Mouse (Mus musculus) gastrocnemius, adult 2 months (tissue): Measurements from ENCODE around the gene Trank1. TPM values are rescaled to one million over a fixed set of nuclear protein-coding genes. Genes with fewer than 3 reads are reported as not detected.

Experiments used
- DNase-seq: peaks from one replicate; pipeline ENCODE4 v3.0.0; 2022
- H3K27ac ChIP-seq: fragments of 200-600 bp; 2 replicates; pipeline ENCODE4 v1.8.1; 2022; ENCODE audit warnings: mild to moderate bottlenecking
- H3K4me3 ChIP-seq: fragments of 200-600 bp; 2 replicates; pipeline ENCODE4 v1.8.1; 2022; ENCODE audit warnings: mild to moderate bottlenecking, moderate library complexity
- CTCF ChIP-seq: fragments of 200-600 bp; IDR thresholded peaks from 2 replicates; pipeline ENCODE4 v1.8.1; 2022; ENCODE audit warnings: antibody characterized with exemption, mild to moderate bottlenecking, moderate library complexity
- intact Hi-C: fragments of 180-260 bp; cut with DNase I; formaldehyde crosslinking; loops from one replicate; pipeline ENCODE4 v1.15.1; 2025
- total RNA-seq, 2 experiments: library from RNA; stranded (reverse); gene quantifications; 2 replicates each; pipeline ENCODE4 v1.2.3; 2021

Trank1 gene
- total RNA-seq, 2 experiments from 2014 or later = not detected

DNA sequence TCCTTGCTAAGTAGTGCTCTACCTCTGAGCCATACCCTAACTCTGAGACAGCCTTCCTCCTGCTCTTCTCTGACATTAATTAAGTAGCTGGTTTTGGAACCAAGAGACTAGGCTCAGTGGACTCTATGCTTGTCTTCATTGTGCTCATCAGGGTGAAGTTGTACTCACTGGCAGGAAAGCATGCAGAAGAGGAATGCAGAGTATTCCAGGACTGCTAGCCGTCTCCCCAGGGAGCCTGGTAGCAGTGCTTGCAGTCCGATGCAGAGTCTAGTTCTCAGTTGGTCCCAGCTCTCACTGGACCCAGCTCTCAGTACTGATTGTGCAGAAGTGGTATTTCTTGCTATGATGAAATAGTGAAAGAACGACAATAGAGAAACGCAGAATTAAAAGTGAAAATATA is 43.5 kb downstream of the Trank1 start:
- Histone ChIP-seq H3K27ac (no peak overlapping the region), H3K4me3 (no peak overlapping the region)
- TF ChIP-seq CTCF = no peak
- intact Hi-C loops = no loop called here
- no peak for DNase-seq

DNA sequence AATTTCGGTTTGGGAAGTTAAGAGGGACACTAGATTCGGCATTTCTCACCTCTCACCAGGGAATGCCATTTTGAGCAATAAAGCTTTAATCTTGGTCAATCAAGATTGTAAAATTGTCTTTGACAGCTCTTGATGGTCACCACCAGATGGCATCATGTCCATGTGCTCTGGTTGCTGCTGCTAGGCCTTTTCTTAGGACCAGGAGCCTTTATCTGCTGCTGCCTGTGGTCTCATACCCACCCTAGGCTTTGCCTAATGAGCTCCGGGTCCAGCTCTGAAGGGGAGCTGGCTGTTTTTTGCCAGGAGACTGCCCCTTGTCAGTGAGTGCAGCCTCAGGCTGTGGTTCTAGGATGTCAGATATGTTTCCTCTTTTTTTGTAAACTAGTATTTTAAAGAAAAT is 44.8 kb downstream of the Trank1 start:
- peak; percentile 63 for TF ChIP-seq CTCF
- intact Hi-C loops = loop anchor here (1.0 kb wide), 1 partner anchor 123 kb away; no protein-coding TSS in a partner anchor
- Histone ChIP-seq H3K27ac (no peak overlapping the region), H3K4me3 (no peak overlapping the region)
- DNase-seq = peak; percentile 32

DNA sequence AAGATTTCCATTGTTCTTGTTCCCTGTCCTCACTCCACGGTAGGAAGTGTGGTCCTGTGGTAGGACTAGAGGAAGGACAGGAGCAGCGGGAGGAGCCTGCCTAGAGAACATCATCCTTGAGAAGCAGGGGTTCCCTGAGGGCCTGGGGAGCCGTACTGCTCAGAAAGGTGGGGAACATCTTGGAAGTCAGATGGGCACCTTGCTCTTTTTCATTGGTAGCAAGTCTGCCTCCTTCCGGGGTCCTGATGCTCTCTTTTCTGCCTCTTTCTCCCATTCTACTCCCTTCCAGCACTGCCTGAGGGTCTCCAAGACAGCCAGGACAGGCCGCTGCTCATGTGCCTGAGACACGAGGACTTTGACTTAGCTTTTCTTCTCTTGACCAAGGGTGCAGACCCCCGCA is 52.1 kb downstream of the Trank1 start:
- Histone ChIP-seq H3K4me3 (no peak overlapping the region), H3K27ac (no peak overlapping the region)
- DNase-seq = no peak
- intact Hi-C loops = no loop called here
- no peak for TF ChIP-seq CTCF

DNA sequence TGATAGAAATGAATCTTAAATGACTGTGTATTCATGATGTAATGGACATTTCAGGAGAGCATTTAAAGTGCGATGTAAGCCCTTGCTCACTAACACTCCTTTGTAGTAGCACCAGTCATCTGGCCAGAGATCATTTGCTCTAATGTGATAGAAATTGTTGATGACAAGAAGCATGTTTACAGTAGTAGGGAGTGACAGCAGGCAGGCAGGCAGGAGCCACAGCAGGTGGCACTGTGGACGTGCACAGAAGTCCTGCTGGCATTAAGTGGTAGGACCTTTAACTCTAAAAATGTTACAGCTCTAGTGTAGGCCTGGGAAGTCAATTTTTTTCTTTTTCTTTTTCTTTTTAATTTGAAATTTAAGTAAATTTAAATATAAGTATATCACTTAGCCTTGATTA is 56.2 kb downstream of the Trank1 start:
- TF ChIP-seq CTCF = no peak
- H3K4me3 ChIP-seq = no peak overlapping the region
- intact Hi-C loops = no loop called here
- no peak for DNase-seq
- no peak overlapping the region for H3K27ac ChIP-seq

DNA sequence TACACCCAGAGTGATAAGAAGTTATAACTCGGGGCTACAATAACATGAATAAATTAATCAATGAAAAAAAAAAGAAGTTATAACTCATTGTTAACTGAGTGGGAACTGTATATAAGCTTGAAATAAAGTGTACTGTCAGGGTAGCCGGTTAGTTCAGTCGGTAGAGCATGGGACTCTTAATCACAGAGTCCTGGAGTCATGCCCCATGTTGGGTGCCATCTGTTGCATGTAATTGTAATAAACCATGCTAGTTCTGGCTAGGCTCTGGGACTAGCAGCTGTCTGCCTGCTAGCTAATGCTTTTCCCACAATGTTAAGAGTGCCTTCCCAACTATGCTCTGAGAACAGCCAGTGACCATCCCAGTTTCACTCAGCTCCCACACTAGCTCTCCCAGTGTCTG is 60.5 kb downstream of the Trank1 start:
- TF ChIP-seq CTCF = no peak
- intact Hi-C loops = no loop called here
- Histone ChIP-seq H3K27ac (no peak overlapping the region), H3K4me3 (no peak overlapping the region)
- DNase-seq = no peak

DNA sequence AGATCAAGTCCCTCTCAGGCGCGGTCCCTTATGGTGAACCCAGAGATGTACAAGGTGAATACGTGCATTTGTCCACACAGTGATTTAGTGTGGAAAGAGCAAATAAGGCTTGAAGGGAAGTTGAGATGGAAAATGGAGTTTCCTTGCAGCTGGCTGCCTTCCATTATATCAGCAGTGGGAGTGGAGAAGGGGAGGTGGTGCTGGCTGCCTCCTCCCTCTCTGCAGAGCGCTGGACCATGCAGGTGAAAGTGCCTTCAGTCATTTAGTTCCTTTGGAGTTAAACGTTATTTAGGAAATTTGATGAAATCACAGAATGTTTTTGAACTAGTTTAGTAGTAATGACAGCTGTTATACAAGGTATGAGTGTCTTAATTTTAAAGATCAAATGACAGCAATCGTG is 66.3 kb downstream of the Trank1 start:
- no peak overlapping the region for H3K4me3 ChIP-seq
- intact Hi-C loops = no loop called here
- no peak for DNase-seq
- no peak for TF ChIP-seq CTCF
- H3K27ac ChIP-seq = no peak overlapping the region

DNA sequence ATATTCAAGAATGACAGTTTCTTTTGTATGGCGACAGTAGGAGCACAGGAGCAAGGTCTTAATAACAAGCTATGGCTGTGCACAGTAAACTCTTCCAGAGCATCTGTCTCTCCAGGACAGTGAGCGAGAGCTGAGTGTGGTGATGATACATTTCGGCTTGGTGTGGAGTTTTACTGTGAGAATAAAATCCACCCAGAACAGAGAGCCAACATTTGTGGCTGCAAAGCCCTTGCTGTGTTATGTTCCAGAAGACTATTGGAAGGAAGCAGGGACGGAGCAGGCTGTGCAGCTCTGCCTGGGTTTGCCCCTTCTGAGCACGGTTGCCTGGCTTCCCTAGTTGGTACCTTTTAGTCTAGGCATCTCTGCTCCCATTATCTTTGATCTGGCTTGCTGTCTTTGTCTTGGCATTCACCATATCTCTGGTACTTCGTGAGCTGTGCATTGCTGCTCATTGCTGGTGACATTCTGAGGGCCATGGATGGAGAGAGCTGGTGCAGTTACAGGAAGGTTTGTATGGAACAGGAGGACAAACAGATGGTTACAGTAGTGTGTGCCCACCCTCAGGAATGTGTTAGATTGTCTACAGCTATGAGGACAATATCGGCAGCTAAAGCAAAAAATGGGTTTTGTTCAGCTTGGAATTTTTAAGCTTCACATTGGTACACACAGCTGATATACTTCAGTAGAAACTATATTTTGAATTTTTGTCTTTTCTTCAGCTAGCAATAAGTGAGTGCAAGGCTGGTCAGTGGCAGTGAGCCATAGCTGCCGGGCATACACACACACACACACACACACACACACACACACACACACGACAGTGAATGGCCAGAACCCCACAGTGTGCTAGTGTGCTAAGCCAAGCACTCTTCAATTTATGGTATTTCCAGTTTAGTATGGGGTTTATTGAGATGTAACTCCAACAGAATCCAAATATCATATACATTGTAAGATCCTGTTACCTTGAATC is 69.8 kb downstream of the Trank1 start:
- intact Hi-C loops = no loop called here
- no peak for DNase-seq
- Histone ChIP-seq H3K4me3 (no peak overlapping the region), H3K27ac (no peak overlapping the region)
- TF ChIP-seq CTCF = no peak

DNA sequence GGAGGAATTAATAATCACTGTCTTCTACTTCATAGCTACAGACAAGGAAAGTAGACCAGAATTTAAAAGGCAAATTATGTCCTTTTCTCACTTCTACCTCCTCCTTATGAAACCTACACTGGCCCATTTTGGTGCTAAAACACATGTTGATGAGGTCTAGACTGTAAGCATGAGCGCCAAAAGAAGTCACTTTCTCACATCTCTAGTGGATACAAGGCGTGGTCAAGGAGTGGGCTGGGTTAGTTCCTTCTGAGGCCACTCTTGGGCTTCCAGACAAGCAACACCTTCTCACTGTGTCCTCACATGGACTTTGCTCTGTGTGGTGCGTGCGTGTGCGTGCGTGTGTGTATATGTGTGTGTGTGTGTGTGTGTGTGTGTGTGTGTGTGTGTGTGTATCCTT is 70.9 kb downstream of the Trank1 start:
- no peak for DNase-seq
- intact Hi-C loops = no loop called here
- TF ChIP-seq CTCF = no peak
- no peak overlapping the region for H3K4me3 ChIP-seq
- no peak overlapping the region for H3K27ac ChIP-seq

DNA sequence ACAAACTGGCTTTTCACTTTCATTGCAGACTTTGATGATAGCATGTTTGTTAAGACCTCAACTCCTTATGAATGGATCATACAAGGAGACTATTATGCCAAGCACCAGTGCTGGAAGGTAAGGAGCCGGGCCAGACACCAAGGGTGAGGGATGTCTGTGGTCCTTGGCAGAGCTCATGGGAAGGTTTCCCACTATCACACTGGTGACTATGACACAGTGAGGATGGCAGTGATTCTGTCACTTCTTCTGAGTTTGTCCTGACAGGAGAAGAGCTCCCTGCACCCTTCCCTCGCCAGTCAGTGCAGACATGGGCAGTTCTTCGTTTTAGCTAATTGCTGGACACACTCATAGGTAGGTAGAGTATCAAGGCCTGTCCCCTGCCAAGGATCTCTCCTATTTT is 71.5 kb downstream of the Trank1 start:
- Histone ChIP-seq H3K4me3 (no peak overlapping the region), H3K27ac (no peak overlapping the region)
- DNase-seq = no peak
- no peak for TF ChIP-seq CTCF
- intact Hi-C loops = no loop called here

DNA sequence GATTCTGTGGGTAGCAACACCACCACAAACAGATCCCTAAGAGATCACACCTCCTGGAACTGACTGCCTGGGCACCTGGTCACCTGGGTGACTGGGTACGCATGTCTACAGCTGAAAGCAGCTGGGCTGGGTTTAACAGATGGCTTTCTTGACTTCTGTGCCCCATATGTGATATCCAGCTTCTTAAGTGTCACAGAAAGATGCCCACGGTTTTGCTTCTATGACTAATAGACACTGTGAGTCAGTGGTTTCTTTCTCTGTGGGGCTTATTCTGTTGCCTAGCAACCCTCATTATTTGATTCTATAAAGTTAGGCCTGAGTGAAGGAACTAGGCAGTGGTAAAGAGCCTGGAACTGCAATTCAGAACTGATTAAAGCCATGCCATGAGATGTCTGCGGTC is 72.2 kb downstream of the Trank1 start:
- no peak for TF ChIP-seq CTCF
- no peak for DNase-seq
- Histone ChIP-seq H3K4me3 (no peak overlapping the region), H3K27ac (no peak overlapping the region)
- intact Hi-C loops = no loop called here

DNA sequence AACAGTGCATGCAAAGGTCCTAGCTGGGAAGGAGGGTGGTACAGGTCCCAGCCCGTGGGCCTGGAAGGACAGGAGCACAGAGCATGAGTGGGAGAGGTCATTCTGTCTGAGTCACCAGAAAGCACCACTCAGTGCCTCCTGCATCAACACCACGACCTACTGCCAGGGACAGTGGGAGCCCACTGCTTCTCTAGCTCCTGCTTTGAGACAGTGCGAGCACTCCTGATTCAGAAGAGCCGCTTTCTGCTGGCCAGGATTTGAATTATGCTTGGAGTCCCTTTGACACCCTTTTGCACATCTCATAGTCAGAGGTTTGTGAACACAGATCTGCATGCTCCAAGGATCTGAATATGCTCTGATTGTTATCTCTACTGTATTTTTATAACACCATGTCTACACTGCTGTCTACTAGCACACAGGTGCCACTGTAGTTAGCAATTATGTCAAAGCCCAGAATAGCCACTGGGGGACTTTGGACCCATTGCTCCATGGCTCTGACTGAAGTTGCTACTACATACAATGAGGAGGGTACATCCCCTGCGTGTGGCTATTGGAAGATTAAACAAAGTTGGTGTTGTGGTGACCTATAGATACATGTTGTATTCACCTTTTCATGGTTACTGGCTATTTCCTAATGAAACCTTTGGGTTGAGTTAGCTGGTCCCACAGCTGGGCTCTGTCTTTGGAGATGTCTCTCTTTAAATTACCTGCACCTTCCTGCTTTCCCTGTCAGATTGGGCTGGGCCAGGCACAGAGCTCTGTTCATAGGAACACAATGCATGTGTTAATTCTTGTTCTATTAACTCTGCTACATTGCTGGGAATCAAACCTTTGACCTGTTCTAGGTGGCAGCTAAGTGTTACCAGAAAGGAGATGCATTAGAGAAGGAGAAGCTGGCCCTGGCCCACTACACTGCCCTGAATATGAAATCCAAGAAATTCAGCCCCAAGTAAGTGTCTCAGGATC is 74.3 kb downstream of the Trank1 start:
- Histone ChIP-seq H3K4me3 (no peak overlapping the region), H3K27ac (peak overlapping the region; percentile 56; the same call in 1 of the 2 replicates)
- intact Hi-C loops = no loop called here
- DNase-seq = no peak
- TF ChIP-seq CTCF = no peak

DNA sequence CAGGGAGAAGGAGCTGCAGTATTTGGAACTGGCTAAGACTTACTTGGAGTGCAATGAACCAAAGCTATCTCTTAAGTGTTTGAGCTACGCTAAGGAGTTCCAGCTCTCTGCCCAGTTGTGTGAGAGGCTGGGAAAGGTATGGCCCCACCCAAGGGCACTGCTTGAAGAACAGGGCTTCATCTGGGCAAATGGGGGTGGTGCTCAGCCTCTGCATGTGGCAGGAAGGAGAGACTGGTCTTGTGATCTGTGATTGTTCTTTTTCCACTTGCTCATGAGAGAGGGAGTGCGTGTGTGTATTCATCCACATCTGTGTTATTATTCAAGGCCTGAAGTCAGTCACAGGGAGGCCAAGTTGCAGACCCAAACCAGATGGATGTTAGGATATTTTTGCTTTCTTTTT is 75.0 kb downstream of the Trank1 start:
- no peak for DNase-seq
- TF ChIP-seq CTCF = no peak
- peak overlapping the region; percentile 56; the same call in 1 of the 2 replicates for H3K27ac ChIP-seq
- H3K4me3 ChIP-seq = no peak overlapping the region
- intact Hi-C loops = no loop called here

DNA sequence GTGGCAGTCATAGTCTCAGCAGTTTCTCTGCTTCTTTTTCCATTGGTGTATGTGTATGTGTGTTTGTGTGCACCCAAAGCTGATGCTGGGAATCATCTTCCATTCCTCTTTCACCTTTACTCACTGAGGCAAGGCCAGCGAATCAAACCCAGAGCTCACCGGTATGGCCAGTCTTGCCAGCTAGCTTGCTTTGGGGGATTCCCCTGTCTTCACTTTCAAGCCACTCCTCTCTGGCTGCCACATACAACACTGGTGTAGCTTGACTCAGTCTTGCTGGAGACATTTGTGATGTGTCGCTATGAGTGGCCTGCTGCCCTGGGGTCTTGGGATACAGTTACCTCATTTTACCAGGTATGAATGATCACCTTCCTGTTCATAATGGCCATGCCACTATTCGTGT is 76.0 kb downstream of the Trank1 start:
- TF ChIP-seq CTCF = no peak
- intact Hi-C loops = no loop called here
- Histone ChIP-seq H3K27ac (peak overlapping the region; percentile 41; the same call in 1 of the 2 replicates), H3K4me3 (no peak overlapping the region)
- no peak for DNase-seq
